Mouse (Mus musculus) myocyte (in vitro differentiated cells): ENCODE data around the gene Ddx47. TPM values are rescaled to one million over a fixed set of nuclear protein-coding genes. Genes with fewer than 3 reads are reported as not detected.

Experiments
- H3K27me3 ChIP-seq: one replicate; pipeline ENCODE4 v1.6.1; 2011; ENCODE audit not compliant: control insufficient read depth, insufficient read depth, insufficient read length
- H3K36me3 ChIP-seq: one replicate; pipeline ENCODE4 v1.6.1; 2011; ENCODE audit not compliant: control insufficient read depth, insufficient read depth
- H3K4me2 ChIP-seq: one replicate; pipeline ENCODE4 v1.6.1; 2011; ENCODE audit warnings: low read depth, control low read depth
- H3K4me3 ChIP-seq: one replicate; pipeline ENCODE4 v1.5.1; 2011; ENCODE audit warnings: mild to moderate bottlenecking, control low read depth, moderate library complexity
- H3K79me2 ChIP-seq: one replicate; pipeline ENCODE4 v1.6.1; 2011; ENCODE audit not compliant: control insufficient read depth, insufficient read depth
- H3ac ChIP-seq: one replicate; pipeline ENCODE4 v1.6.1; 2011; ENCODE audit not compliant: control insufficient read depth, insufficient read length
- CEBPB ChIP-seq: IDR thresholded peaks from 2 replicates; pipeline ENCODE4 v1.6.1; 2011; ENCODE audit warnings: mild to moderate bottlenecking, moderate library complexity; ENCODE audit not compliant: poor library complexity, insufficient read depth, severe bottlenecking
- E2F4 ChIP-seq: IDR thresholded peaks from one replicate; pipeline ENCODE4 v1.6.1; 2011; ENCODE audit warnings: mild to moderate bottlenecking, control low read depth, moderate library complexity; ENCODE audit not compliant: insufficient read depth
- MAX ChIP-seq: IDR thresholded peaks from one replicate; pipeline ENCODE4 v1.6.1; 2011; ENCODE audit warnings: low read depth, mild to moderate bottlenecking, control low read depth
- MYOD1 ChIP-seq, 3 experiments: IDR thresholded peaks; one replicate each; pipeline ENCODE4 v1.6.1; 2011; ENCODE audit warnings: control low read depth in 2 of 3, low read depth in 2 of 3, mild to moderate bottlenecking in 2 of 3, moderate library complexity in 1 of 3; ENCODE audit not compliant: insufficient read length in 2 of 3, control insufficient read depth in 1 of 3
- MYOG ChIP-seq, 3 experiments: IDR thresholded peaks; one replicate each; pipeline ENCODE4 v1.6.1; 2011; ENCODE audit warnings: control low read depth in 2 of 3, low read depth in 2 of 3, mild to moderate bottlenecking in 2 of 3; ENCODE audit not compliant: insufficient read length in 2 of 3, control insufficient read depth in 1 of 3, insufficient read depth in 1 of 3
- POLR2A ChIP-seq: IDR thresholded peaks from one replicate; pipeline ENCODE4 v1.6.1; 2011; ENCODE audit warnings: low read depth, mild to moderate bottlenecking, control low read depth, moderate library complexity; ENCODE audit not compliant: insufficient read length
- POLR2AphosphoS2 ChIP-seq: IDR thresholded peaks from one replicate; pipeline ENCODE4 v1.6.1; 2011; ENCODE audit warnings: low read depth, control low read depth; ENCODE audit not compliant: insufficient read length
- REST ChIP-seq: IDR thresholded peaks from one replicate; pipeline ENCODE4 v1.6.1; 2011; ENCODE audit warnings: mild to moderate bottlenecking, control low read depth, moderate library complexity; ENCODE audit not compliant: insufficient read depth, insufficient read length
- SRF ChIP-seq: IDR thresholded peaks from one replicate; pipeline ENCODE4 v1.6.1; 2011; ENCODE audit warnings: low read depth; ENCODE audit not compliant: control insufficient read depth, insufficient read length
- TCF12 ChIP-seq: IDR thresholded peaks from one replicate; pipeline ENCODE4 v1.6.1; 2011; ENCODE audit warnings: mild to moderate bottlenecking, control low read depth; ENCODE audit not compliant: poor library complexity, insufficient read depth, severe bottlenecking
- TCF3 ChIP-seq: IDR thresholded peaks from one replicate; pipeline ENCODE4 v1.6.1; 2011; ENCODE audit warnings: low read depth, control low read depth; ENCODE audit not compliant: insufficient read length
- USF1 ChIP-seq: IDR thresholded peaks from one replicate; pipeline ENCODE4 v1.6.1; 2011; ENCODE audit warnings: low read depth, mild to moderate bottlenecking, control low read depth, moderate library complexity
- polyA plus RNA-seq: library from polyadenylated mRNA; unstranded; fragments of >200 nt; fragmentation: generic; extraction: Trizol; gene quantifications from one replicate; pipeline ENCODE4 v1.2.1, GENCODE M21; 2012; ENCODE audit warnings: missing spikeins

Gene Ddx47
- 53.6 TPM for polyA plus RNA-seq

DNA sequence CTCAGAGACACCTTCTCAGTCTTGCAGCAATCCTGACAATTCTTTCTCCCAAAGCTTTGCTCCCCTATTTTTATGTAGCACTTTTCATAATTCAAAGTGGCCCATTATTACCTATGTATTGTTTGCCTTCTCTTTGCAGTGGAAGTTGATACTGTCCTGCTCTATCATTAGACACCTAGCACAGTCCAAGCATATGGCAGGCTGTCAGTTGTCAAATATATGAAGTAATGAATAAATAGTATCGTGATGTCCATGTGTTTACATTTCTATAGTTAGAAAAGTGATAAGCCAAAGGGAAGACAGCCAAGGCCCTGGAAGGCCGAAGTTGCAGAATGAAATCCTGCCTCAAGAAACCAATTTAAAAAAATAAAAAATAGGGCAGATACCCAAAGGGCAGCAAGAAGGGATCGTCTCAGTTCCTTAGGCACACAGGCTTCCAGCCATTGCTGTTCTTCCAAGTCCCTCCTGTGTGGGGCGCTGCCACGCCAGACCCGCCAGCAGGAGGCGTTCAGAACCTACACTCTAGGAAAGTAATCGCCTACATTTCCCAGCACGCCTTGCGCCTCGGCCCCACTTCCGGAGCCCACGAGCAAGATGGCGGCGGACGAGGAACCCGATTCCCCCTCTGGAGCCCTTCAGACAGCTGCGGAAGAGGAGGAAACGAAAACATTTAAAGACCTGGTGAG lies at the start of gene Ddx47:
TSS of gene Ddx47 (plus strand) at position 565 of the 686 bp plus-strand sequence.
- peaks cover 12% of the 10 kb centered on the region for H3K79me2 ChIP-seq
- peak within 1 kb of the TSS; percentile 90 for H3K4me2 ChIP-seq
- no peak for TF ChIP-seq E2F4
- peak; percentile 47 for TF ChIP-seq POLR2A
- TF ChIP-seq MYOG (IDR thresholded peaks at IDR 0.05; ENCODE audit: control insufficient read depth in 1 of 3, insufficient read depth in 1 of 3, insufficient read length in 2 of 3, low read depth in 2 of 3) = peak in 1 of 3 experiments; percentile 4
- no peaks in the 10 kb centered on the region for H3K27me3 ChIP-seq
- H3K4me3 ChIP-seq = peak within 1 kb of the TSS; percentile 85
- H3ac ChIP-seq = peak within 1 kb of the TSS; percentile 18
- peaks cover 12% of the 10 kb centered on the region for H3K36me3 ChIP-seq

DNA sequence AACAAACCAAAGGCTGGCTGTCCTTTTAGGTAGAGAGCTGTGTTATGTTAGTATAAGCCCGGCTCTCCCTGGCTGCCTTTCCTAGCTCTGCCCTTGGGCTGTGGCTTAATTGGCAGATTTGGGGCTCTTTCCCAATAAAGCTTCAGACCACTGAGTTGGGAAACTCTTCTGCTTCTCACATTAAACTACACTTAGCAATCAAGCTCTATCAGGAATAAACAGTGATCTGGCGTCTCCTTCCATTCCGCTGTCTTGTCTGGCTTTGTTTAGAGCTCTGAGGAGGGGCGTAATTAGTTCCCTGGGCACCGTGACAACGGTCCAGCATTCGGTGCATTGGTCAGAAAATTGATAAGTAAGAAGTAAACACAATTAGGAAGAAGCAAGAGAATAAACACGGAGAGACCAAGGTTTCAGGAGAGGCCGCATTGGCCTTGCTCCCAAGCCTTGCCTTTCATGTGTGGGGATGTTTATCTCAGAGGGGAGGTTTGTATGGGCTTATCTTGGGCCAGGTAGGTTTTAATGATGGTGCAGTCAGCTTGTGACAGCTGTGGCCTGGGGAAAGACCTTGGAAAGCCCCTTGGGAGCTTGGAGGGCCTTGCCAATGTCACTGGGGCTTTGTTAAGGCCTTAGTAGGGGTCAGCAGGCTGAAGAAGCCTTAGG lies 49.4 kb upstream of the Ddx47 start:
- TF ChIP-seq CEBPB (no peak), REST (no peak), SRF (no peak), MYOD1 (IDR thresholded peaks at IDR 0.05; ENCODE audit: control insufficient read depth in 1 of 3, insufficient read length in 2 of 3, low read depth in 2 of 3) (no peak)
- Histone ChIP-seq H3K4me3 (no peak overlapping the region), H3K79me2 (no peaks in the 10 kb centered on the region), H3ac (no peak overlapping the region), H3K4me2 (no peak overlapping the region), H3K36me3 (no peaks in the 10 kb centered on the region), H3K27me3 (no peaks in the 10 kb centered on the region)

DNA sequence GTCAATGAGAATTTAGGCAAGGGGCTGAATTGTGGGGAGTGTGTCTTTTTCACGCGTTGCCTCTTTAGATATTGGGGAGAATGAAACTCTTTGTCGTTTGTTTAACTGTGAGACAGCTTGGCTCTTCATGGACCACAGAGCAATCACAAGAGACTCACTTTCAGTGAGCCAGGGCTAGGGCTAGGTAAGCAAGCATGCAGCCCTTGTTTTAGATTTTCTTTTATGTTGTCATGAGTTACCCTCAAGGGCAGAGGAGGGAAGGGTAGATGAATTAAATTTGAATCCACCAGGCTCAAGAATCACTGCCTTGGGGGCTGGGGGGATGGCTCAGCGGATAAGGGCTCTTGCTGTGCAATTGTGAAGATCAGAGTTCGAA lies 48.9 kb upstream of the Ddx47 start:
- no peak overlapping the region for H3ac ChIP-seq
- H3K4me2 ChIP-seq = no peak overlapping the region
- H3K4me3 ChIP-seq = no peak overlapping the region
- no peaks in the 10 kb centered on the region for H3K79me2 ChIP-seq
- no peaks in the 10 kb centered on the region for H3K27me3 ChIP-seq
- no peaks in the 10 kb centered on the region for H3K36me3 ChIP-seq
- TF ChIP-seq USF1 = no peak
- TF ChIP-seq POLR2AphosphoS2 = no peak
- no peak for TF ChIP-seq MYOD1 (IDR thresholded peaks at IDR 0.05; ENCODE audit: control insufficient read depth in 1 of 3, insufficient read length in 2 of 3, low read depth in 2 of 3)
- no peak for TF ChIP-seq TCF12
- TF ChIP-seq SRF = no peak
- TF ChIP-seq POLR2A = no peak
- TF ChIP-seq TCF3 = no peak
- no peak for TF ChIP-seq CEBPB
- no peak for TF ChIP-seq REST
- no peak for TF ChIP-seq MYOG (IDR thresholded peaks at IDR 0.05; ENCODE audit: control insufficient read depth in 1 of 3, insufficient read depth in 1 of 3, insufficient read length in 2 of 3, low read depth in 2 of 3)
- no peak for TF ChIP-seq MAX
- TF ChIP-seq E2F4 = no peak

DNA sequence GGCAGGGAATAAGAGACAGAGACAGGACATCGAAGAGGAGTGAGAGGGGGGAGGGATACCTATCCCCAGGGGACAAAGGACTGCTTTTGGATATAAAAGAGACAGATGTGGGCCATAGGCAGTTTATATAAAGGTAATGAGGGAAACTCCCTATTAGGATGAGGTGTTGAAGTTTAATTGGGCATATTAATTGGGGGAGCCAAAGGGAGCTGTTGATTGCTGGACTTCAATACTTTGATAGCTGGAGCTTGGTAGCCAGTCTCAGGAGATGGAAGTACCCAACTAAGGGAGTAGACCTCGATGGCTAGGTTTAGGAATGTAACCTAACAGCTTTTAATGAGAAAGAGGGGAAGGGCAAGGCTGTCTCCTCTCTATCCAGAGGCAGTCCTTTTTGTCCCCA lies 47.5 kb upstream of the Ddx47 start:
- H3K4me2 ChIP-seq = no peak overlapping the region

DNA sequence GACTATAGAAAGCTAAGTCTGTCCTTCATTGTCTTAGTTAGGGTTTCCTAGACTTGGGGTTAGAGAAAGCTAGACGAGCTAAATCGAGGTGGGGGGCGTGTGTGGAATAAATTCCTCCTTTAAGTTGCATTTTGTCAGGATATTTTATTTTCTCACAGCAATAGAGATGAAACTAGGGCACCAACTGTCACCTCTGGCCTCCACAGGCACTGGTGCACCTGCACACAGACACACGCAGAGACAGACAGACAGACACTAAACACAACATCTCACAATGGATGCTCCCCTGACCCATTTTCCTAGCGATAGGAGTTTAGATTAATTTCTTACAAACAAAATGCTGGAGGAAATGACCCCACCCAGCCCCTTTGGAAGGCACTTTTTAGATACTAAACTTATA lies 44.7 kb upstream of the Ddx47 start:
- no peaks in the 10 kb centered on the region for H3K27me3 ChIP-seq
- no peak overlapping the region for H3K4me3 ChIP-seq
- no peaks in the 10 kb centered on the region for H3K79me2 ChIP-seq
- no peak overlapping the region for H3ac ChIP-seq
- TF ChIP-seq SRF = no peak
- no peak for TF ChIP-seq POLR2AphosphoS2
- TF ChIP-seq MYOD1 (IDR thresholded peaks at IDR 0.05; ENCODE audit: control insufficient read depth in 1 of 3, insufficient read length in 2 of 3, low read depth in 2 of 3) = no peak
- TF ChIP-seq POLR2A = no peak
- no peak for TF ChIP-seq CEBPB
- H3K4me2 ChIP-seq = no peak overlapping the region
- no peaks in the 10 kb centered on the region for H3K36me3 ChIP-seq

More for the DNA sequence above, 47.5 kb upstream of the Ddx47 start:
- Histone ChIP-seq H3K27me3 (no peaks in the 10 kb centered on the region), H3K36me3 (no peaks in the 10 kb centered on the region), H3K4me3 (no peak overlapping the region), H3ac (no peak overlapping the region), H3K79me2 (no peaks in the 10 kb centered on the region)
- TF ChIP-seq USF1 (no peak), MYOG (IDR thresholded peaks at IDR 0.05; ENCODE audit: control insufficient read depth in 1 of 3, insufficient read depth in 1 of 3, insufficient read length in 2 of 3, low read depth in 2 of 3) (no peak), REST (no peak), TCF3 (no peak), SRF (no peak), MAX (no peak), E2F4 (no peak), MYOD1 (IDR thresholded peaks at IDR 0.05; ENCODE audit: control insufficient read depth in 1 of 3, insufficient read length in 2 of 3, low read depth in 2 of 3) (no peak), POLR2A (no peak), POLR2AphosphoS2 (no peak), TCF12 (no peak), CEBPB (no peak)
